Mouse (Mus musculus) cerebellum, adult 18-20 months (tissue): ENCODE measurements around the gene Cep85l.
A peak's percentile ranks its signal among the peaks of the same experiment; 100 is the strongest.

ENCODE experiments used
- DNase-seq, 2 experiments: peaks; one replicate each; pipeline ENCODE4 v3.0.0; 2021

The Cep85l gene

DNA sequence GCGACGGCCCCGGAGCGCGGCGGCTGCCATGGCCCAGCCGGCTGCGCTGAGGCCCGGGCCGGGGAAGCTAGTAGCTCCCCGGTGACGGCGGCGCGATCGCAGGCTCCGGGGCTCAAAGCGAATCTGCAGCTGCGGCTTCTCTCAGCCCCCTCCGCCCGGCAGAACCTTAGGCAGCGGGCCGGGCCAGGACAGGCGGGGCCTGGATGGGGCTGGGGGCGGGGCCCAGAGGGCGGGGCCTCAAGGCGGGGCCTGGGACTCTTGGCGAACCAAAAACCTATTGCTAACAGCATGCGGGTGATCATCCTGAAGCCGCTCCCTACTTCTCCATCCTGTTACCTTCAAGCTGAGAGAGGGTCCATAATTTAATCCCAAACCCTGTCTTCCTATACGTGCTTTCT lies at the start of gene Cep85l:
TSS of gene Cep85l (minus strand) at position 239 of the 398 bp plus-strand sequence.
- peak; percentile 89 to 92 for DNase-seq

DNA sequence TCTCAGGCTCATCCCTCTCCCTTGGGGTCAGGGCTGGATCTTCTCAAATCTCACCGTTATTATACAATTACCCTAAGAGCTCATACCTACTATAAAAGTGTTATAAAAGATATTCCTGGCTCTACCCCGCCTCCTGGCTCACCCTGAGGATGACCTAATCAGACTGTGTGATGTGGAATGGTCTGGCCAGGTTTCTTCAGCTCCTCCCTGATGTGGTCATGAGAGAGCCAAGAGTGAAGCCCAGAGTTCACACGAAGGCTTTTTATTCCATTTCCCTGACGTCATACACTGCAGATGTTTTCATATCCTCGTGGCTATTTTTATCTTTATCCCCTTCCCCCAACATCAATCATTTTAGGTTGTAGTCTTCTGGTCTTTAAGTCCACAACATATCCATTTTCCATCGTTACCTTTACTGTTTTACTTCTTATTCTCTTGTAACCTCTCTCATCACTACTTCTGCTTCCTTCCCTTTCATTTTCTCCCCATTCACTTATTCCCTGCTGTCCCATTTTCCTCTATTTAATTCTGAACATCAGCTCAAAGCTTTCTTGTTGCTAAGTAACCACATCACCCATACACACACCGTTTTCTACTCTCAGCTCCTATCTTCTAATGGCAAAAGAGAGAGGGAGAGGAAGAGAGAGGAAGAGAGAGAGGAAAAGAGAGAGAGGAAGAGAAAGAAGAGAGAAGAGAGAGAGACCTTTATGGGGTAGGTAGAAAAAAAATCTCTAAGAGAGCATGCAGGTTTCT lies 49.1 kb upstream of the Cep85l start:
- no peak for DNase-seq

DNA sequence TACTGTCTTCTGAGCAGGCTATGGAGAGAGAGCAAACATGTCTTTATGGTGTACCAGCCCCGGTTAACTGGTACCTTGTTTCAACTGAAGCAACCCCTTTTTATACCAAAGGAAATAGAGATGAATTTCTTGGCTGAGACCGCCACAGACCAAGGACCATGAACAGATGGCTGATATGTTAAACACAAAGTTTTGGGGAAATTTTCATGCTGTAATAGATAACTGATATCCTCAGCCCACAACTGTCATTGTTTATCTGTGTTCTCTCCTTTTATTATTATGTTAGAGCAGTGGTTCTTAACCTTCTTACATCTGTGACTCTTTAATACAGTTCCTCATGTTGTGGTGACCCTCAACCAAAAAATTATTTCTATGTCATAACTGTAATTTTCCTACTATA lies 46.8 kb upstream of the Cep85l start:
- no peak for DNase-seq

DNA sequence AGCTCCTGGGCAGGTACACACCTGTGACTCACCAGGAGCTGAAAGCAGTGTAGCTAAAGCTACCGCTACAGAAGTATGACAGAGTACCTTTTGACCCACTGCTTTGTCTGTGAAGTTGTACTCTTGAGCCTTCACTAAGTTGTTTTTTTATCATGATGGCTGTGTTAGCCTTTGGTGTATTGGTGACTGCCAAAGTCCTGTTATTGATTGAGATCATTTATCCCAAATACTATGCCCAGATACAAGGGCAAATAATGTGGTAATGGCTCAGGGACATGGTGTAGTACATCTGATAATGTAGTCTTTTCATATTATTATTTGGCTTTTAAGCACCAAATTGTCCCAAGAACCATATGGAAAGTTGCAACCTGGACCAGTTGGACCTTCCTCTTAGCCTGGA lies 43.3 kb upstream of the Cep85l start:
- DNase-seq: no peak

DNA sequence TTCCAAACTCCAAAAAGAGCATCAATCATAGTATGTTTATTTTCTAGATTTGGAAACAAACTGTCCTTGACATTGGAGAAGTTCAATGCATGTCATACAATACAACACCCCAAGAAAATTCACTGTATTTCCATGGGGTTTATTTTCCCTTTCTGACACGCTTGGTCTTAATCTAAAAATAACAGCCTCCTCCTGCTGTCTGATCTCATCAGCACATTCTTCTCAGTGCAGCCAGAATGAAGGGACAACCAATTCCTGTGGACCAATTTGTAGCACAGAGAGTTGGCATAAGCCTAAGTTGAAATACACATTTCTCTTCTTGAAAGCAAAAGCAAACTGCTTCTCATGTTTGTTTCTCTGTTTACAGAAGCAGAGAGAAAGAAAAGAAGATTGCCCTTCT lies 42.5 kb upstream of the Cep85l start:
- DNase-seq: no peak

DNA sequence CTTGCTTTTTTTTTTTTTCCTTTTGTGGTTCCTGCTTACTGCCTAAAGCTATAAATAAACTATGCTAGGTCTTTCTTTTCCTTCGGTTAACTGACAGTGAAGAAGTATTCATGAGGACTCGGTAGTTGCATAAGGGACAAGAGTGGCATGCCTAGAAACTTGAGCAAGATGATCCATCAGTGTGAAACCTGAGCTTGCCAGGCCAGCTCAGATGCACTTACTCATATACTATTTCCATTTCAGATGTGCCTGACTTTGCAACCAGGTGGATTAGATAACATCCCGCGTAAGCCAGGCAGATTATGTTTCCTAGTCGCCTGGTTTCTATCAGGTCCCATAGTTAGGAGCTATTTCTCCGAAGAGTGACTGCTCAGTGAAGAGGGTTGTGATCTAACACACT lies 41.9 kb upstream of the Cep85l start:
- no peak for DNase-seq

DNA sequence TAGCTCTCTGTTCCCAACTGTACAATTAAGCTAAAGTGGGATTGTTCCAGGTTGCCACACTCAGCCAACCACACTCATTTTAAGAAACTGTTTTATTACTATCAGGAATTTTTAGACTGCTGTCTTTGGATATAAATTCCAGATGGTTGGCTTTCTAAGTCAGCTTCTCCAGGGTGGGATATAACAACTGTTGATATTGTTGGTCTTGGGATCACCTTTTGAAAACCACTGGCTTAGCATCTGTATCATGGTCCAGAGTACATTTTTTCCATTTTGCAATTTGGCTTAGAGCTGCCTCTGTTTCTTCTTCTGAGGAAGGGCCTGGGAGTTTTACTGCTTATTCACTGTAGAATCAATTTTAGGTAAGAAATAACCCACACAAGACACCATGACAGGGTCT lies 40.3 kb upstream of the Cep85l start:
- no peak for DNase-seq

DNA sequence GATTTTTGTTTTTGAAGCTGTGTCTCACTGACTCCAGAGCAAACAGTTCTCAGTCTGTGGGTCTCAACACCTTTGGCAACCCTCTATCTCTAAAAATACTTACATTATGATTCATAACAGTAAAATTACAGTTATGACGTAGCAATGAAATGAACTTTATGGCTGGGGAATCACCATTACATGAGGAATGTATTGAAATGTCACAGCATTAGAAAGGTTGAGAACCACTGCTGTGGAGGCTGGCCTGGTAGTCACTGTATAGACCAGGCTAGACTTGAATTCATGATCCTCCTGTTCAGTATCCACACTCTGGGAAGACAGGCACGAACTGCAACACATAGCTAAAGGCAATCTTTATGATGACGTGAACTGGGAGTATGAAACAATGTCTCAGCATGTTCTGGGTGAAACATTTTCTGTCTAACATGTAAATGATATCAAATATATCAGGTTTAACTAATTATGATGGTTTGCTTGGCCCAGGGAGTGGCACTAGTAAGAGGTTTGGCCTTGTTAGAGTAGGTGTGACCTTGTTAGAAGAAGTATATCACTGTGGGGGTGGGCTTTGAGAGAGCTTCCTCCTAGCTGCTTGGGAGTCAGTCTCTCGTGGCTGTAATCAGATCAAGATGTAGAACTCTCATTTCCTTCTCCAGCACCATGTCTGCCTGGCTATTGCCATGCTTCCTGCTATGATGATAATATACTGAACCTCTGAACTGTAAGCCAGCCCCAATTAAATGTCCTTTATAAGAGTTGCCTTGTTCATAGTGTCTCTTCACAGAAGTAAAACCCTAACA lies 39.6 kb upstream of the Cep85l start:
- DNase-seq: no peak

DNA sequence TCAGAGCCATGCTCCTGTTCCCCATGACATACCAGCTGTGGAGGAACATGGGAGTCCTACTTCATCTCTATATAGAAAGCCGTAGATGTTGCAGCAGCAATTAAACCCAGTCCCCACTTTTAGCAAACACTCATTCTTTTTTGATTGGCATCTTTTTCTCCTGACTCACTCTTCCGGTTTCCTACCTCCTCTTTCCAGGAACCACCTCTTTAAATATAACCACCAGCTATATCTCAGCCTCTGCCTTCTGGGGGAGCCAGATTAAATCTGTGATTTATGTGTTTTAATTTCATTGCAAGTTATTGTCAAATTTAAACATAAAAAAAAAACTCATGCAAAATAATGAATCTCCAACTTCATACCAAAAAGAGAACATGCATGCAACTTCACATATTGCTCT lies 37.3 kb upstream of the Cep85l start:
- no peak for DNase-seq

DNA sequence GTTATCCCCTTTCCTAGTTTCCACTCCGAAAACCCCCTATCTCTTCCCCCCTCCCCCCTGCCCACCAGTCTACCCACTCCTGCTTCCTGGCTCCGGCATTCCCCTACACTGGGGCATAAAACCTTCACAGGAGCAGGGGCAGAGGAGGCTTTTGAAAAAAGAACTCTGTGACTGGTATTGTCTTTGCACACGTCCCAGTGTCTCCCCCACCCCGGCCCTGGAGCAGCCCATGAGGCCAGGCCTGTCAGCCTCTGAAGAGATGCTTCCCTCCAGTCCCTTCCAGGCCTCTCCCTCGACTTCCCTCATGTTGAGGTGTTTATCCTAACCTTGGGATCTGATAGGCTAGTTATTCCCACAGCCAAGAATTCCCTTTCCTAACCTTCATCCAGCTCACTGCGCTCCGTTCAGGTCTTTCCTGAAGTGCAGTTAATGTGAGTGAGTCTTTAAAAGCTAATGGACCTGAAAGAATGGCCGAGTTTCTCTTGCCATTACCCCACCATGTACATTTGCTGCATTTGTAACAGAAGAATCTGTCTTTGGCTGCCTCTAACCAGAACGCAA lies 36.5 kb upstream of the Cep85l start:
- DNase-seq: no peak

DNA sequence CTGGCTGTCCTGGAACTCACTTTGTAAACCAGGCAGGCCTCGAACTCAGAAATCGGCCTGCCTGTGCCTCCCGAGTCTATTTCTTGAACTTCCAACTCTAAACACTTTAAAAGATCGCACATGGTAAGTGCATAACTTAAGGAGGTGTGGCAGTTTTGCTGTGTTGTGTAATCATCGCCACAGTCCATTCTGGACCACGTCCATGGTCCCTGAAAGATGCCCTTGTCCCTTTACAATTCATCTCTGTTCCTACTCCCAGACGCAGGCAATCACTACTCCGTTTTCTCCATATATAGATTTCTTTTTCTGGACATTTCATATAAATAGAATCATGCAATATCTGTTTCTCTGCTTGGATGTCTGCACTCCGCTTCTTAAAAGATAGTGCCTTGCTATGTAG lies 35.5 kb upstream of the Cep85l start:
- DNase-seq: no peak

DNA sequence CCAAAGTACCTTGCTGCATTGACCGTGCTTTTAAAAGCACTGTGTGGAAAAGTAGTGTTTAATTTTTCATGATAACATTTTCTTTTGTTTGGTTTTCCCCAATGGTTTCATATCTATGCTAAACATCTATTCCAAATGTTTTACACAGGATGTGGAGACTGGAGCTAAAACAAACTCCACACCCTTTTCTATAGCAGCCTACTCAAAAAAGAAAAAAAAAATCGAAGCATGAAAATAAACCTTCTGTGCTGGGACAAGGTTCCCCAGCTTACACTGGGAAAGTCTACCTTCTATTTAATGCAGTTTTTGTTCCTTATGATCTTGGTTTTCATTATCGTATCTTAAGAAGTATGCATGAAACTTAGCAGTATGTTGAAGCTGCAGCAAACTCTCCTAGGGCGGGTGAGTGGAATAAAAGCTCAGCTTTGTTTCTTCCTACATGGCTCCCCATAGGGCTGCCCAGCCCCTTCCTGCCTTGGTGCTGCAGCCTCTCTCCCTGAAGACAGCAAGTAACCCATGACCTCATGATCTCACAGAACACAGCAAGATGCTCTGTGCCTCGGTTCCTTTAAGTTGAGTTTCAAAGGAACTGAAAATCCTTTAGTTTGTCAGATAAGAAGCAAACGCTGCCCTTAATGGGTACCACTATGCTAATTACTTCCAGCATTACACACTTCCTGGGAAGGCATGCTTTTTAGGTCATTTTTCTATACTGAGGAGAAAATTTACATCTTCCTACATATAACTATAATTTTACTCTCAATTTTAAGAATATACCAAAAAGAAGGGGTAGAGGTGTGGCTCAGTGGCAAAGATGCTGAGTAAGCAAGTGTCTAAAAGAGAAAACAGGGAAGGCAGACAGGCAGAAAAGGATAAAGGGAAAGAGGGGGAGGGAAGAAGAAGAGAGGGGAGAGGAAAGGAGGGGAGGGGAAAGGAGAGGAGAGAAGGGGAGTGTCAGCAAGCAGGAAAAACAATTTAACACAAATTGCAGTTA lies 34.6 kb upstream of the Cep85l start:
- no peak for DNase-seq

DNA sequence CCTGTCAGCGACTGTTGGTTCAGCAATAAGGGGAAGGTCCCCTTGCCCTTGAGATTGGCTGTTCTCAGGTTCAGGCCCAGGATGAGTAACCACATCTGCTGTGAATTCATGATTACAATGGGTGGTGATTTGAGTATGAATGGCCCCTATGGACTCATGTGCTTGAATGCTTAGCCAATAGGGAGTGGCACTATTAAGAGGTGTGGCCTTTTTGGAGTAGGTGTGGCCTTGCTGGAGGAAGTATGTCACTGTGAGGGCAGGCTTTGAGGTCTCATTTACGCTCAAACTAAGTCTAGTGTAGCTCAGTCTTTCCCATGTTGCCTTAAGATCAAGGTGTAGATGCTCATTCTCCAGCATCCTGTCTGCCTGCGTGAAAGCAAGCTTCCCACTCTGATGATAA lies 33.2 kb upstream of the Cep85l start:
- DNase-seq: no peak

DNA sequence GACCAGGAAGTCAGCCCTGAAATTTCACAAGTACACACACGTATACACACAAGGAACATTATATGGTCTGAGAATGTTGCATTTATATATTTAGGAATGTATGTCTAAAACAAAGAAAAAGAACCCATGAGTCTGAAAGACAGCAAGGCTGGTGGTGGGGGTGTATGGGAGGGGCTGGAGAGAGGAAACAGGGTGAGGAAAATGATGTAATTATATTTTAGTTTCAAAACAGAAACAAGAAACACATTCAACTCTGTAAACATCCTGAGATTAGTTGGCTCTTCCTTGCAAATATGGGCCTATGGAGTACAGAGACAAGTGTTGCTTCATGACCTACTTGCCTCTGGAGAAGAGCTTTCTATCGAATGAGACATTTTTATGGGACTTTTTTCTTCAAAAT lies 32.4 kb upstream of the Cep85l start:
- DNase-seq: no peak

DNA sequence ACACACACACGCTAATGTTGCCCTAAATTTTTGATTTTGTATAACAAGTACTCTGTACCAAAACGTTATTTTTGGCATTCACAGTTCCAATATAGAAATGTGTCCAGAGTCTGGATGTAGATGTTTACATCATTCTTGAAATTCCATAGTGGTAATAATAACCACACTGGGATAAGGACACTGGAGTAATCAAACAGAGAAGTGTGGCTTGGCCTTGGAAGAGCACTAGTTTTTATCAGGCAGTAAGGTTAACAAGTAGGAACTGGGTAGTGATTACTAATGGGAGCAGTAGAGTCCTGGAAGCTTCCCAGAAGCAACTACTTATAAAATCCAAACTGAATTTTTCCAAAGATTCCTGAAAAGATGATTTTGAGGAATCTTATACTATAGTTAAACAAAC lies 31.1 kb upstream of the Cep85l start:
- DNase-seq: no peak

DNA sequence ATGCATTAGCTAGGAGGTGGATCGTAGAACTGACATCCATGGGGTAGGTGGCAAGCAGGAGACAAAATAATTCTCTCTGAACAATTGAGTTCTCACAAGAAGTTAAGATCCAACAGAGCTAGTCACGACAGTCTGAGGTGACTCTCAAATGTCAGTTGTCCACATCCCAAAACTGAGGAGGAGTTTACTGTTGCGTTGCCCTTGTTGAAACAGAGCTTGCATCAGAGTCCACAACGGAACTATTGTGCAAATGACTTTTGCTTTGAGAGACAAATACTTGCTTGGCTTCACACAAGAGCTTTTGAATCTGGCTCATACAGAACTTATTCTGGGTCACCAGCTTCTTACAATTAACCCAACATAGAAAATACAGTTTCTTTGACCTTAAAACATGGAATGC lies 27.7 kb upstream of the Cep85l start:
- no peak for DNase-seq

DNA sequence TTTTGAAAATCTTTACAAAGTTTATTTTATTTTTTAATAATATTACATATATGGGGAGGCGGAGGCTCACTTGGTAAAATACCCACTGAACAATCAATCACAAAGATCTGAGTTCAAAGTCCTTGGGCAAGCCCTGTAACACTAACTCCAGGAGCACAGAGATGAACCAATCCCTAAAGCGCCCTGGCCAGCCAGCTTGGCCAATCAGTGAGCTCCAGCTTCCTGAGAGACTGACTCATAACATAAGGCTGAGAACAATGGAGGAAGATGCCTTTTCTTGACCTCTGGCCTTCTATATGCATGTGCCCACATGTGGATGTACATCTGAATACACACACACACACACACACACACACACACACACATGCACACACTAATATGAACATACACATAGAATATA lies 27.1 kb upstream of the Cep85l start:
- DNase-seq: no peak

DNA sequence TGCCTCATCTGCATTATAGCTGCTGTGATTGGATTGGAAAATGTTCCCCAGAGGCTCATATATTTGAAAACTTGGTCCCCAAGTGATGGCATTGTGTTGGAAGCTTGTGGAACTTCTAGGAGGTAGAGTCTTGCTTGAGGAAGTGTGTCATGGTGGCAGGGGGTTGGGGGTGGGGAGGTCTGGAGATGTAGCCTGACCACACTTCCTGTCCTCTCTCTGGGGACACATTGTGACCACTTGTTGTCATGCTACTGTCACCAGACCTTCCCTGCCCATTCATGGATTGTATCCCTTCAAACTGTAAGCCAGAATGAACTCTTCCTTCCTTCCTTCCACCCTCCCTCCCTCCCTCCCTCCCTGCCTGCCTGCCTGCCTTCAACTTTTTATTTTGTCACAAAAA lies 22.5 kb upstream of the Cep85l start:
- no peak for DNase-seq

DNA sequence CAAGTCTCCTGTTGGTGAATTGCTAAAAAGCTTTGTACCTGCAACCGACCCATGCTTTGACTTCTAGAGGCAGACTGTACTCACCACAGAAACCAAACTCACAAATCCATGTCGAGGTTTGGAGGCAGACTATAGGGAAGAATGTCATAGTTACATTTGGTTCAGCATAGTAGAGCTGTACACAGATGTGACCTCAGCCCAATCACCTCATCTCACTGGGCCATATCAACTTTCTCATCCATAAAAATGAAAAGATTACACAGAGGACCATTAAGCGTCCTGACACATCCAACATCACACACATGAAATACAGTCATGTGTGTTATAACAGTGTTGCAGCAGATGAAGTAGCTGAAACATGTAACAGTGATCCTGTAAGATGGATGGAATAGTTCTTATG lies 19.3 kb upstream of the Cep85l start:
- DNase-seq: no peak

DNA sequence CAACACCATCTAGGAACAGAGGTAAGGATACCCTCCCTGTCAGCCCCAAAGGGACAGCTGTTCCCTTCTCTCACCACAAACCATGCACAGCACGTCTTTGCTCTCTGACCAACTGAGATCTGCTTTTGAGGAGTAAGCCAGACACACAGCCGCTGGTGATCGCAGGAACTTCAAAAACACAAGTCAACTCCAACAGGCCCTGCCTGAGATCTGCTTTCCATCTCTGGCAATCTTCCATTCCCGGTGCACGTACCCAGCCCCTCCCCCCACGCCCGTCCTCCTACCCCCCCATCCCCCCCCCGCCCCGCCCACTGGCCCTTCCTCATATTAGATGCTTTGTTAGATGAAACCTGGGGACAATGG lies 18.8 kb upstream of the Cep85l start:
- peak; percentile 21 to 43 for DNase-seq

DNA sequence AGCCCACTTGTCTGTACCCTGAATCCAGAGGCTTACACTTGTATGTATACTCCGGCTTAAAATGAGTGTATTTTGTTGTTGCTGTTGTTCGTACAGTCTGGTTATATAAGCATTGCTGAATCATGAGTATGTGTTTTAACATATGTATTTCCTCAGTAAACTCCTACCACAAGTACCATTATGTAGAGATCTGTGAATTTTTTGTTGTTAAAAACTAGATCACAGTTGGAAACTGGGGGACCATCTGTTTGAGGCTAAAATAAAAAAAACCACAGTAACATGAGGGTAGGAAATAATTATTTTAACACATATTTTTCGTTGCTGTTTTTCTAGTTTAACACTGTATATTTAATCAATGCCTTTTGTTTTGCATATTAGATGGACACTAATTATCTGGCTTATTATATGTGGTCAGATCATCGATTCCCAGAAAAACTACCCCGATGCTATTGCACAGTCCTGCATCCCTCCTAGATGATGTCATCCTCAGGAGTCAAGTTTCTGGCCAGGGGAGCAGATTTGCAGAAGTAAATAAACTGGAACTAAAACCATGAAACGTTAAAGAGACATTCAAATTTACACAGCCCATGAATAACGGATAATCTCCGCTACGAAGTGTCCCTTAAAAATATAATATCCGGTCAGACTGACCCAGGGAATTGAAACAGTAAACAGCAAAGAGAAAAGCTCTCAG lies 18.2 kb upstream of the Cep85l start:
- DNase-seq: no peak

DNA sequence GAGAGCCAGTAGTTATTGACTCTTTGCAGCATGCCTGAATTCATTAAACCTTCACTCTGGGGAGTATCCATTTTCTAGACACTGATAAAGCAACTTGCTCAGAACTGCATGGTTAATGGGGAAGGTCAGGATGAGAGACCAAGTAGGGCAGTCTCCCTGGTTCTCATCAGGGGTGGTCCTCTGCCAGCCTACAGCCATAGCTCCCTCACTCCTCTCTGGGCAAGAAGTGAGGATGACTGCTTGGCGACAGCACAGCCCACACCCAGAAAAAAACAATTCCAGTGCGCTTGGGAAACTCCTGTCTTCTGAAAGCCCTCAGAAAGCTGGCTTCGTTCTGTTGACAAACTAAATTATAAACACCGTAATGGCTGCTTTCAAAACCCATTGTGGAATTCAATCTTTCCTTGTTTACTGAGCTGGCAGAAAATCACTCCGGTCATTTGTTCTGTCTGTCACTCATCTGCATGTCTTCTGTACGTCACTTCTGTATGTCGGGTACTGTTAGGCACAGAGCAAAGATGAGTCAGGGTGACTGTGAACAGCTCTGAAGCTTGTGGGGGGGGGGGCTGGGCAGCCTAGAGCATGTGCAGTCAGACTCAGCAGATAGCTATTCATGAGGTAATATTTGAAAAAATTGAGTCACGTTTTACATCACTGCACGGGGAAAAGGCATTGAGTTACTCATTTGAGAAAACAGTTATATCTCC lies 15.3 kb upstream of the Cep85l start:
- DNase-seq: no peak
